Mouse (Mus musculus): ENCODE results near the gene St7.

Gene St7

GRCm38 (mm10) chr6:17912312-17912711 is 219.6 kb downstream of the St7 start:
- no peak for DNase-seq

- no peak for DNase-seq
These were observed 220.1 kb downstream of the St7 start for GRCm38 (mm10) chr6:17912825-17913224.

- no peak for DNase-seq
These were observed 220.6 kb downstream of the St7 start for GRCm38 (mm10) chr6:17913315-17913714.

- DNase-seq: no peak
These were observed 221.6 kb downstream of the St7 start for GRCm38 (mm10) chr6:17914300-17914699.

GRCm38 (mm10) chr6:17917233-17917632 is 224.5 kb downstream of the St7 start:
- DNase-seq: peak in 1 of 2 experiments; percentile 52

- no peak for DNase-seq
These were observed 229.4 kb downstream of the St7 start for GRCm38 (mm10) chr6:17922180-17922579.

GRCm38 (mm10) chr6:17922967-17923366 is 230.2 kb downstream of the St7 start:
- no peak for DNase-seq

- DNase-seq: no peak
These were observed 230.6 kb downstream of the St7 start for GRCm38 (mm10) chr6:17923370-17923769.

- DNase-seq: no peak
These were observed 231.3 kb downstream of the St7 start for GRCm38 (mm10) chr6:17923894-17924505.

- peak in 1 of 2 experiments; percentile 33 for DNase-seq
These were observed 232.5 kb downstream of the St7 start for GRCm38 (mm10) chr6:17925267-17925666.

GRCm38 (mm10) chr6:17927746-17928145 is 235.0 kb downstream of the St7 start:
- peak; percentile 41 to 58 for DNase-seq

GRCm38 (mm10) chr6:17931187-17931586 is 238.5 kb downstream of the St7 start:
- DNase-seq: no peak

- DNase-seq: no peak
These were observed 239.1 kb downstream of the St7 start for GRCm38 (mm10) chr6:17931835-17932234.

GRCm38 (mm10) chr6:17932806-17933205 is 240.1 kb downstream of the St7 start:
- DNase-seq: no peak

- DNase-seq: no peak
These were observed 246.1 kb downstream of the St7 start for GRCm38 (mm10) chr6:17938631-17939346.

GRCm38 (mm10) chr6:17941916-17942315 is 249.2 kb downstream of the St7 start:
- peak in 1 of 2 experiments; percentile 38 for DNase-seq

GRCm38 (mm10) chr6:17942344-17942743 is 249.6 kb downstream of the St7 start:
- no peak for DNase-seq

GRCm38 (mm10) chr6:17943877-17944617 is 251.3 kb downstream of the St7 start:
- no peak for DNase-seq

GRCm38 (mm10) chr6:17946456-17946855 is 253.7 kb downstream of the St7 start:
- no peak for DNase-seq

GRCm38 (mm10) chr6:17947130-17947831 is 254.5 kb downstream of the St7 start:
- DNase-seq: no peak

- DNase-seq: no peak
These were observed 256.4 kb downstream of the St7 start for GRCm38 (mm10) chr6:17949103-17949502.

- DNase-seq: no peak
These were observed 259.0 kb downstream of the St7 start for GRCm38 (mm10) chr6:17951779-17952178.

- no peak for DNase-seq
These were observed 270.7 kb downstream of the St7 start for GRCm38 (mm10) chr6:17963455-17963854.
